Mouse (Mus musculus): ENCODE data around the gene Mbnl1. TPM values are rescaled to one million over a fixed set of nuclear protein-coding genes. Genes with fewer than 3 reads are reported as not detected.

Mbnl1 gene
- total and polyA plus RNA-seq, 2 experiments from 2014 or later, result 70.8 to 94.9 TPM

DNA sequence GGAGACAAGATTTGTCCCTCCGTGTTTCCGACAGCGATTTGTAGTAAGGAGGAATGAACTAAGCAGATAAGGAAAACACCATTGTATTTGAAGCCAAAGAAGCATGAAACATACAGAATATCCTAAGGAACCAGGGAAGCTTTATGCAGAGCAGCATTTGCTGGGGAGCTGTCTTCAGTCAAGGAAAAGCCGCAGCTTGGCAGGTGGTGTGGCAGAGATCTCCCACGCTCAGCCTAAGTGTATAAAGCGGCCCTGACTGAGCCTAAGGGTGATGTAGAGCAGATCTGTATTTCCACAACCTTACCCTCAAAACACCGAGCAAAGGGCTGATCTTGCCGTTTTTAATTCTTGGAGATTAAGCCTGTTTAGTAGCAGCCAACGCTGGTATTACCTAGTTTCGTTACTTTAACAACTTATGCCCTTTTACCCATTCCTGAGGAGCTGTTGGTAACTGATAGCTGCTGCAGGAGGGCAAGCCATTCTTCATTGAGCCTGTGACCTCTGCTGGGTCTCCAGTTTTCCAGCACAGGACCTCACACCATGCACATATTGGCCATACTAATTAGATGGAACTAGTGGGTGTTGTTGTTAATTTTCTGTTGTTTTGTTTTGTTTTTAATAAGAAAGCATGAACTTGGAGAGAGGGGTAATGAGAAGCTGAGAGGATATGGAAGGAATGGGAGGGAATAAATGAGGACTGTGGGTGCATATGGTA is 91.1 kb downstream of the Mbnl1 start:
- Histone ChIP-seq H3K9me3 (replicated peaks; ENCODE audit: control insufficient read depth, low read length) (no peaks in the 10 kb centered on the region), H3K9ac (replicated peaks; ENCODE audit: low read depth, low read length) (no peak overlapping the region), H3K27ac (ENCODE audit: low read depth) (no peak overlapping the region; the same call in 1 of the 2 replicates), H3K4me3 (ENCODE audit: low read depth, low read length) (no peak overlapping the region), H3K4me1 (ENCODE audit: control insufficient read depth, insufficient read depth) (peaks cover 17% of the 10 kb centered on the region; the same call in 1 of the 2 replicates), H3K4me2 (ENCODE audit: low read depth, low read length) (no peak overlapping the region), H3K27me3 (ENCODE audit: control insufficient read depth, insufficient read depth, low read length) (no peaks in the 10 kb centered on the region), H3K36me3 (replicated peaks; ENCODE audit: control insufficient read depth, insufficient read depth, low read length) (no peaks in the 10 kb centered on the region)
- TF ChIP-seq CTCF (IDR thresholded peaks at IDR 0.05; ENCODE audit: low read depth), result no peak
- TF ChIP-seq EP300 (IDR thresholded peaks at IDR 0.05; ENCODE audit: low read depth), result no peak
- ATAC-seq (ENCODE audit: insufficient read depth, low read depth) (no peak), DNase-seq (ENCODE audit: low spot score) (no peak)
- WGBS, result 41% methylated on average over 10 of the region's 10 CpGs

DNA sequence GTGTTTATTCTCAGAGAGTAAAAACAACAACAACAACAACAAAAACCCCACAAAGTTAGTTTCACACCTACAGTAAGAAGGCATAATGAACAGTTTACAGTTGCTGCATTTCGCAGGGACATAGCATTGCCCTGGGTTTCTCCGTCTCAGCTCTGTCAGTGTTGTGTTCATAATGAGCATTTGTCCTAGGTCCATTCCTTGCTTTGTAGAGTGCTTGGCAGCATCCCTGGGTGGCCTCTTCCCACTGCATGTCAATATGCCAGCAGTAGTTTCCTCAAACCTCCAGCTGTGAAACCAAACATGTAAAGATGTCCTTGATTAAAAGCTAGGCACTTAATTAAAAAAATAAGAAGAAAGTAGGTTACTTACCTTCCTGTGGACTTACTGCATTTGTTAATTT is 91.6 kb downstream of the Mbnl1 start:
- H3K4me3 ChIP-seq (ENCODE audit: low read depth, low read length), result no peak overlapping the region
- 79% methylated on average over 2 of the region's 2 CpGs for WGBS
- no peak for DNase-seq (ENCODE audit: low spot score)
- H3K36me3 ChIP-seq (replicated peaks; ENCODE audit: control insufficient read depth, insufficient read depth, low read length), result no peaks in the 10 kb centered on the region
- H3K9me3 ChIP-seq (replicated peaks; ENCODE audit: control insufficient read depth, low read length), result no peaks in the 10 kb centered on the region
- TF ChIP-seq CTCF (IDR thresholded peaks at IDR 0.05; ENCODE audit: low read depth) (no peak), EP300 (IDR thresholded peaks at IDR 0.05; ENCODE audit: low read depth) (no peak)
- no peak overlapping the region for H3K9ac ChIP-seq (replicated peaks; ENCODE audit: low read depth, low read length)
- H3K4me2 ChIP-seq (ENCODE audit: low read depth, low read length), result no peak overlapping the region
- H3K27ac ChIP-seq (ENCODE audit: low read depth), result no peak overlapping the region
- H3K27me3 ChIP-seq (ENCODE audit: control insufficient read depth, insufficient read depth, low read length), result no peaks in the 10 kb centered on the region
- no peak for ATAC-seq (ENCODE audit: insufficient read depth, low read depth)
- H3K4me1 ChIP-seq (ENCODE audit: control insufficient read depth, insufficient read depth), result peaks cover 20% of the 10 kb centered on the region; the same call in 1 of the 2 replicates

DNA sequence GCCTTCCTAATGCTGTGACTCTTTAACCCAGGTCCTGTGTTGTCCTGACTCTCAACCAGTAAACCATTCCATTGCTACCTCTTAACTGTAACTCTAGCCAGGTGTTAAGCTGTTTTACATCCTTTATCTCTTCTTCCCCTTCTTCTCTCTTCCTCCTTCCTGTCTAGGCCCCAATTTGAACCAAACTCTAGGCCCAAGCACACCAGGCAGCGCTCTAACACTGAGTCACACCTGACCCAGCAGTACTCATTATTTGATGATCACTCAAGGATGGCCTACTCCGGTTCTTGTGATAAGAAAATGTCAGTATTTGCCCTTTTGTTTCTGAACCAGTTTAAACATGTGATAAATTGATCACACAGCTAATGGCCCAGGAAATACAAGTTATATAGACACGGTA is 92.6 kb downstream of the Mbnl1 start:
- no peak overlapping the region for H3K27ac ChIP-seq (ENCODE audit: low read depth)
- no peak for DNase-seq (ENCODE audit: low spot score)
- H3K4me1 ChIP-seq (ENCODE audit: control insufficient read depth, insufficient read depth), result peaks cover 26% of the 10 kb centered on the region; the same call in 1 of the 2 replicates
- no peaks in the 10 kb centered on the region for H3K27me3 ChIP-seq (ENCODE audit: control insufficient read depth, insufficient read depth, low read length)
- WGBS, result 89% methylated on average over 3 of the region's 3 CpGs
- ATAC-seq (ENCODE audit: insufficient read depth, low read depth), result no peak
- H3K4me3 ChIP-seq (ENCODE audit: low read depth, low read length), result no peak overlapping the region
- no peaks in the 10 kb centered on the region for H3K9me3 ChIP-seq (replicated peaks; ENCODE audit: control insufficient read depth, low read length)
- no peak overlapping the region for H3K9ac ChIP-seq (replicated peaks; ENCODE audit: low read depth, low read length)
- no peak for TF ChIP-seq CTCF (IDR thresholded peaks at IDR 0.05; ENCODE audit: low read depth)
- no peak for TF ChIP-seq EP300 (IDR thresholded peaks at IDR 0.05; ENCODE audit: low read depth)
- H3K36me3 ChIP-seq (replicated peaks; ENCODE audit: control insufficient read depth, insufficient read depth, low read length), result no peaks in the 10 kb centered on the region
- H3K4me2 ChIP-seq (ENCODE audit: low read depth, low read length), result no peak overlapping the region

DNA sequence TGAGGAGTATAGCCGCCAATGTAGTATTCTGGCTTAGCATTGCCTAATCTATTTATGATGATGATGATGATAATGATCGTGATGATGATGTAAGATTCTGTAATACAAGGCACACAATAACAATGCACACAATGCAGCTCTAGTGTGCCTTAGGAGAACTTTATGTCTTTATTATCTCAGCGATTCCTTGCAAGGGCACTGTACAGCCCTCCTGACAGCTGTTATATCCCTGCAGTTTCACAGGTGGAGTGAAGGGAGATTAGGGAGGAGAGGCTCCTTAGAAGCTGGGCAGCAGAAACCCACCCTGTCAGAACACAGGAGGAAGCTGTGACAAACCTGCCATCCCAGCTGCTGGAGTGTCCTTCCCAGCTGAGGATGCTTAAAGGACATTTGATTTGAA is 93.3 kb downstream of the Mbnl1 start:
- peaks cover 33% of the 10 kb centered on the region for H3K4me1 ChIP-seq (ENCODE audit: control insufficient read depth, insufficient read depth)
- WGBS, result 69% methylated on average over 3 of the region's 3 CpGs
- no peak overlapping the region for H3K27ac ChIP-seq (ENCODE audit: low read depth)

DNA sequence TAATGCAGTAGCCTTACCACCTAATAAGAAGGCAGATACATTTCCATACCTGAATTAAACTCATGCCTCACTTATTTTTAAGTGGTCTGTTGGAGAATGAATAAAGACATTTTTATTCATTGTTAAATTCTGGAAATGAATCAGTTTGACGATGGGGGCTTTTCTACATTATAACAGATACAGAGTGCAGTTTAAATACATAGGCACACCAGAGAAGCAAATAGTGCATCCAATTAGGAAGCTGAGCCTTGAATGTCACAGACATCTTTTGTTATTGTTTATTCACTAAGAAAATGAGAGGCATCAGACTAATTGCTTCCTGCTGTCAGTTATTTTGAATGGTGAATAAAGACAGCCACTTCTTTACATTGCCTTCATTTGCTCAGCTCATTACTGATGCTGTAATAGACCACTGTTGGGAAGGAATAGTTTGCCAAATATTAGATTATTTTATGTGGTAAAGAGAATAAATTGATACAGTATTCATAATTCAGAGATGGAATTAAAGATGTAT is 95.6 kb downstream of the Mbnl1 start:
- H3K36me3 ChIP-seq (replicated peaks; ENCODE audit: control insufficient read depth, insufficient read depth, low read length), result no peaks in the 10 kb centered on the region
- H3K27ac ChIP-seq (ENCODE audit: low read depth), result no peak overlapping the region
- ATAC-seq (ENCODE audit: insufficient read depth, low read depth), result no peak
- H3K4me1 ChIP-seq (ENCODE audit: control insufficient read depth, insufficient read depth), result peaks cover 33% of the 10 kb centered on the region
- H3K9me3 ChIP-seq (replicated peaks; ENCODE audit: control insufficient read depth, low read length), result no peaks in the 10 kb centered on the region
- WGBS, result 76% methylated on average over 1 of the region's 1 CpGs
- H3K4me3 ChIP-seq (ENCODE audit: low read depth, low read length), result no peak overlapping the region
- no peak overlapping the region for H3K9ac ChIP-seq (replicated peaks; ENCODE audit: low read depth, low read length)
- TF ChIP-seq CTCF (IDR thresholded peaks at IDR 0.05; ENCODE audit: low read depth) (no peak), EP300 (IDR thresholded peaks at IDR 0.05; ENCODE audit: low read depth) (no peak)
- no peak for DNase-seq (ENCODE audit: low spot score)
- no peaks in the 10 kb centered on the region for H3K27me3 ChIP-seq (ENCODE audit: control insufficient read depth, insufficient read depth, low read length)
- no peak overlapping the region for H3K4me2 ChIP-seq (ENCODE audit: low read depth, low read length)

More for the DNA sequence above, 93.3 kb downstream of the Mbnl1 start:
- Histone ChIP-seq H3K9ac (replicated peaks; ENCODE audit: low read depth, low read length) (no peak overlapping the region), H3K4me3 (ENCODE audit: low read depth, low read length) (no peak overlapping the region), H3K4me2 (ENCODE audit: low read depth, low read length) (no peak overlapping the region), H3K27me3 (ENCODE audit: control insufficient read depth, insufficient read depth, low read length) (no peaks in the 10 kb centered on the region), H3K36me3 (replicated peaks; ENCODE audit: control insufficient read depth, insufficient read depth, low read length) (no peaks in the 10 kb centered on the region), H3K9me3 (replicated peaks; ENCODE audit: control insufficient read depth, low read length) (no peaks in the 10 kb centered on the region)
- DNase-seq (ENCODE audit: low spot score), result no peak
- TF ChIP-seq EP300 (IDR thresholded peaks at IDR 0.05; ENCODE audit: low read depth) (no peak), CTCF (IDR thresholded peaks at IDR 0.05; ENCODE audit: low read depth) (no peak)
- ATAC-seq (ENCODE audit: insufficient read depth, low read depth), result no peak

Data from heart, postnatal 0 days (tissue).